Mouse (Mus musculus) CH12.LX (cell line): Measurements from ENCODE around the gene Tcte1. TPM values are rescaled to one million over a fixed set of nuclear protein-coding genes. Genes with fewer than 3 reads are reported as not detected.

Experiments
- polyA plus RNA-seq: library from polyadenylated mRNA; unstranded; fragments of >175 nt; gene quantifications from 2 replicates; pipeline ENCODE4 v1.2.1, GENCODE M21; 2012; ENCODE audit warnings: low read depth; ENCODE audit not compliant: insufficient read length
- total RNA-seq, 2 experiments: library from RNA; depleted of rRNA; stranded (reverse); fragments of 300-350 nt in 1 of 2; fragments of >200 nt in 1 of 2; gene quantifications; 2 replicates each; pipeline ENCODE4 v1.2.3; 2012 to 2014

The Tcte1 gene
- total and polyA plus RNA-seq, 3 experiments, result not detected

Other genes with a start within 250 kb of the Tcte1 start
- 45.2 and 52.6 TPM in 2 replicates for gene Cdc5l, start 89.7 kb upstream of the Tcte1 start, total RNA-seq (2012; rRNA removed)
- 58.9 and 62.4 TPM in 2 replicates for gene Cdc5l, start 89.7 kb upstream of the Tcte1 start, total RNA-seq (2014; rRNA removed)
- gene Cdc5l, start 89.7 kb upstream of the Tcte1 start, polyA plus RNA-seq, result 66.3 and 69.6 TPM in 2 replicates
- 1.0 and 2.5 TPM in 2 replicates for gene Spats1, start 48.0 kb upstream of the Tcte1 start, total RNA-seq (2012; rRNA removed)
- 1.7 and 2.7 TPM in 2 replicates for gene Spats1, start 48.0 kb upstream of the Tcte1 start, total RNA-seq (2014; rRNA removed)
- gene Spats1, start 48.0 kb upstream of the Tcte1 start, polyA plus RNA-seq, result 1.9 and 2.5 TPM in 2 replicates
- 20.2 and 23.1 TPM in 2 replicates for gene Aars2, start 16.6 kb upstream of the Tcte1 start, total RNA-seq (2012; rRNA removed)
- gene Aars2, start 16.6 kb upstream of the Tcte1 start, total RNA-seq (2014; rRNA removed), result 10.4 and 12.4 TPM in 2 replicates
- gene Aars2, start 16.6 kb upstream of the Tcte1 start, polyA plus RNA-seq, result 17.5 and 17.6 TPM in 2 replicates
- gene Tmem151b, start 26.2 kb downstream of the Tcte1 start, total RNA-seq (2012; rRNA removed), result 0.42 and 0.50 TPM in 2 replicates
- gene Tmem151b, start 26.2 kb downstream of the Tcte1 start, total RNA-seq (2014; rRNA removed), result 0.12 and 0.30 TPM in 2 replicates
- gene Tmem151b, start 26.2 kb downstream of the Tcte1 start, polyA plus RNA-seq, result 0.53 and 0.72 TPM in 2 replicates
- 91.5 and 136 TPM in 2 replicates for gene Nfkbie, start 32.3 kb downstream of the Tcte1 start, total RNA-seq (2012; rRNA removed)
- 87.4 and 90.0 TPM in 2 replicates for gene Nfkbie, start 32.3 kb downstream of the Tcte1 start, total RNA-seq (2014; rRNA removed)
- gene Nfkbie, start 32.3 kb downstream of the Tcte1 start, polyA plus RNA-seq, result 76.6 and 78.7 TPM in 2 replicates
- gene Slc35b2, start 40.4 kb downstream of the Tcte1 start, total RNA-seq (2012; rRNA removed), result 59.5 and 73.9 TPM in 2 replicates
- gene Slc35b2, start 40.4 kb downstream of the Tcte1 start, total RNA-seq (2014; rRNA removed), result 89.3 and 101 TPM in 2 replicates
- 54.1 and 57.2 TPM in 2 replicates for gene Slc35b2, start 40.4 kb downstream of the Tcte1 start, polyA plus RNA-seq
- 1,180 and 1,205 TPM in 2 replicates for gene Hsp90ab1, start 49.8 kb downstream of the Tcte1 start, total RNA-seq (2012; rRNA removed)
- gene Hsp90ab1, start 49.8 kb downstream of the Tcte1 start, total RNA-seq (2014; rRNA removed), result 607 and 790 TPM in 2 replicates
- 4,858 and 5,122 TPM in 2 replicates for gene Hsp90ab1, start 49.8 kb downstream of the Tcte1 start, polyA plus RNA-seq
- gene Slc29a1, start 76.2 kb downstream of the Tcte1 start, total RNA-seq (2012; rRNA removed), result 58.4 and 66.9 TPM in 2 replicates
- gene Slc29a1, start 76.2 kb downstream of the Tcte1 start, total RNA-seq (2014; rRNA removed), result 69.2 and 72.1 TPM in 2 replicates
- gene Slc29a1, start 76.2 kb downstream of the Tcte1 start, polyA plus RNA-seq, result 74.2 and 88.0 TPM in 2 replicates
- gene Mymx, start 78.7 kb downstream of the Tcte1 start, total RNA-seq (2012; rRNA removed), result not detected in 2 replicates
- not detected in 2 replicates for gene Mymx, start 78.7 kb downstream of the Tcte1 start, total RNA-seq (2014; rRNA removed)
- not detected in 2 replicates for gene Mymx, start 78.7 kb downstream of the Tcte1 start, polyA plus RNA-seq
- gene Capn11, start 135.9 kb downstream of the Tcte1 start, total RNA-seq (2012; rRNA removed), result not detected in 2 replicates
- gene Capn11, start 135.9 kb downstream of the Tcte1 start, total RNA-seq (2014; rRNA removed), result not detected in 2 replicates
- gene Capn11, start 135.9 kb downstream of the Tcte1 start, polyA plus RNA-seq, result 0.09 and 0.10 TPM in 2 replicates
- 33.4 and 46.1 TPM in 2 replicates for gene Mrpl14, start 162.9 kb downstream of the Tcte1 start, total RNA-seq (2012; rRNA removed)
- 48.5 and 56.9 TPM in 2 replicates for gene Mrpl14, start 162.9 kb downstream of the Tcte1 start, total RNA-seq (2014; rRNA removed)
- gene Mrpl14, start 162.9 kb downstream of the Tcte1 start, polyA plus RNA-seq, result 62.5 and 67.7 TPM in 2 replicates
- gene Tmem63b, start 163.5 kb downstream of the Tcte1 start, total RNA-seq (2012; rRNA removed), result 4.5 and 6.3 TPM in 2 replicates
- 2.8 and 3.5 TPM in 2 replicates for gene Tmem63b, start 163.5 kb downstream of the Tcte1 start, total RNA-seq (2014; rRNA removed)
- 9.2 and 10.3 TPM in 2 replicates for gene Tmem63b, start 163.5 kb downstream of the Tcte1 start, polyA plus RNA-seq
- 0.38 TPM in 1 of 2 replicates, not detected in the other for gene 1600014C23Rik, start 210.4 kb downstream of the Tcte1 start, total RNA-seq (2012; rRNA removed)
- gene 1600014C23Rik, start 210.4 kb downstream of the Tcte1 start, total RNA-seq (2014; rRNA removed), result not detected in 2 replicates
- gene 1600014C23Rik, start 210.4 kb downstream of the Tcte1 start, polyA plus RNA-seq, result not detected in 2 replicates